Mouse (Mus musculus) urinary bladder, postnatal 36 days (tissue): ENCODE data around the gene Sec14l2.

Experiments
- DNase-seq, 2 experiments: peaks; one replicate each; pipeline ENCODE4 v3.0.0; 2022; ENCODE audit warnings: low spot score in 2 of 2, mixed read lengths in 1 of 2

The Sec14l2 gene

DNA sequence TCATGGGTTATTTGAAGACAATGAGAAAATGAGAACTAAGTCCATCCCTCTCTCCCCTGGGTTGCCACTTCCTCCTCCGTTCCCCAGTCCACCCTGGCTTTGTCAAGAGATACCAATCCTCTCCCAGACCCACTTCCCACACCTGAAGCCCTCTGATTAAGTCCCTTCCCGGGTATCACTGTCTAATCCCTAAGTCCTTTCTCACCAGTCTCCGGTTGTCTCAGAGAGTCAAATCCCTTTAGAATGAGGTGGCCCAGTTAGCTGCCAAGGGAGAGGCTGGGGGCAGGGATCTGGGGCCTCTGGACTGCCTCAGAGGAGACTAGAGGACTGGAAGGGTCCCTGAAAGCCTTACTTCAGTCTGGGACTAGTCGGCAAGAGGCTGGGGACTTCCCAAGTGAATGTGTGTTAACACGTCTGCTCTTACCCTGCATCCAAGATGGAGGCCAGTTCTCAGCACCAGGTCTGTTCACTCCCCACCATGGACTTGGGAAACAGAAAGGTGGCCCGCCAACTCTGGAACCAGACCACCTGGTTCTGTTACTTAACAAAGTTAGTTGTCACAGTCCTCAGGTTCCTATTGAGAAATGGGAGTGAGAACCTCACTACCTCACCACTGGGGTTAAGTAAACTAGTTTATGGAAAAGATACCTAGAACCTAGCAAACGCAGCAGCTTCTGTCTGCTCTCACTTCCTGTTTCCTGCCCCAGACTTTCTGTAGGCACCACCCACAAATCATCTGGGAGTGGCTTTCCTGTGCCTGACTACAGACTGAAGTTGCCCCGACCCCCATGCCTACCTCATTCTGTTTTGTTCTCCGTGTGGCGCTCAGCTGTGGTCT lies at the start of gene Sec14l2:
TSS of gene Sec14l2 (minus strand) at position 674 of the 838 bp plus-strand sequence.
- DNase-seq = no peak

DNA sequence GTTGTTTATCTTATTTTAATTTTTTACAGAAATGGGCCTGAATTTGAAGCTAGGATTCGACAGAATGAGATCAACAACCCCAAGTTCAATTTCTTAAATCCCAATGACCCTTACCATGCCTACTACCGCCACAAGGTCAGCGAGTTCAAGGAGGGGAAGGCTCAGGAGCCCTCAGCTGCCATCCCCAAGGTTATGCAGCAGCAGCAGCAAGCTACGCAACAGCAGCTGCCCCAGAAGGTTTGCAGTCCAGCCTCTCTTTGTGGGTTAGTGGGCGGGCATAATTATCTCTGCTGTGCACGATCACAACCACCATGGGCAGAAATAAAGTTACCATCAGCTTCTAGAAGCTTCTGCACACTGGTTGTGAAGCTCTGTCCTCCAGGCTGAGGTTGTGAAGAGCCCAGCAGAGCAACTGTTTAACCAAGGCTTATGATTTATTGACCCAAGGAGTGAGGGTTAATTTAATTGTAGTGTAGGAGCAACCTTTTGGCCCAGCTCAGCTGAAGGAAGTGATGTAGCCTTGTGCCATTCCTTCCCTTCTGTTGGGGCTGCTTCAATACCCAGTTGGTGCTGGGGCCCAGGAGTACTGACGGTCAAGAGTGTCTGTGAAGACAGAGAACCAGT lies 43.4 kb upstream of the Sec14l2 start:
- no peak for DNase-seq

DNA sequence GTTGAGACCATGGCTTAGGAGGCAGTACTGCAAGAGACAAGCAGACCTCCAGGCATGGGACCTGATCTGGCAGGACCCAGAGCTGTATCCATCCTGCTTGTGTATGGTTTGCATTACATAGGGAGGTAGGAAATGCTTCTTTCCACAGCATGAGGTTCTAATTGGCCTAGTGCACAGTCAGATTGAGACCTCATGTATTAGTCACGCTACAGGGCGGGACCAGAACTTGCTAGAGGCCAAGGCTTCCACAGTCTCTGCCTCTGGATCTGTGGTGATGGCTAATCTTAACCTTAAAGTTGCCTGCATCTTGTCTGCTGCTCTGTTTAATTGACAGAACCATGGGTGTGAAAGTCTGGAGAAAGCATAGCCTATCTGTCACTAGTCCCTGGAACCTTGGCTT lies 41.5 kb upstream of the Sec14l2 start:
- no peak for DNase-seq

DNA sequence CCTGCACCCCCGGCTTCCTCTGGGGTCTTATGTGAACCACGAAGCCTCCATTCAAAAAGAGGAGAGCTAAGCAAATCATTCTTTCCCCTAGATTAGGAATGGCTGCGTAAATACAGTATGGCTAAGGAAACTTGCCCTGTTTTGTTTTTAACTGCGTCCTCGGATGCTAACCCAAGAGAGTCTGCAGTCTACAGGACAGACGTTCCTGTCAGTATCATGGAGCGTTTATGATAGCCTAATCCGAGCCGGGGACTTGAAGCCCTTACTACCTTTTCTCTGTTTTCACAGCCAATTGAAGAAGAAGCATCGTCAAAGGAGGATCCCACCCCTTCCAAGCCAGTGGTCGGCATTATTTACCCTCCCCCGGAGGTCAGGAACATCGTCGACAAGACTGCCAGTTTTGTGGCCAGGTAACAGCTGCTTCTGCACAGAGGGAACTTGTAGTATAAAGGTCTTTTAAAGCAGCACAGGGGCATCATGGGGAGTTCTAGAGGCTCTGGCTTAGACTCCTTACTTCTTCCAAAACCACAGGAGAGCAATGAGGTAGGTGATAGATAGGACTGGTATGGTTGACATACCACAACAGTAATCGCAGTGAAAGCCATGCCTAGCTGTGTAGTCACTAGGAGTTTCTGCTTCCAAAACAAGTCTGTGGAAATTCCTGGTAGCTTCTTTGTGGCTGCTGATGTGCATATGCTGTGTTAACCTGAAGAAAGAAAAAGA lies 37.7 kb upstream of the Sec14l2 start:
- no peak for DNase-seq

DNA sequence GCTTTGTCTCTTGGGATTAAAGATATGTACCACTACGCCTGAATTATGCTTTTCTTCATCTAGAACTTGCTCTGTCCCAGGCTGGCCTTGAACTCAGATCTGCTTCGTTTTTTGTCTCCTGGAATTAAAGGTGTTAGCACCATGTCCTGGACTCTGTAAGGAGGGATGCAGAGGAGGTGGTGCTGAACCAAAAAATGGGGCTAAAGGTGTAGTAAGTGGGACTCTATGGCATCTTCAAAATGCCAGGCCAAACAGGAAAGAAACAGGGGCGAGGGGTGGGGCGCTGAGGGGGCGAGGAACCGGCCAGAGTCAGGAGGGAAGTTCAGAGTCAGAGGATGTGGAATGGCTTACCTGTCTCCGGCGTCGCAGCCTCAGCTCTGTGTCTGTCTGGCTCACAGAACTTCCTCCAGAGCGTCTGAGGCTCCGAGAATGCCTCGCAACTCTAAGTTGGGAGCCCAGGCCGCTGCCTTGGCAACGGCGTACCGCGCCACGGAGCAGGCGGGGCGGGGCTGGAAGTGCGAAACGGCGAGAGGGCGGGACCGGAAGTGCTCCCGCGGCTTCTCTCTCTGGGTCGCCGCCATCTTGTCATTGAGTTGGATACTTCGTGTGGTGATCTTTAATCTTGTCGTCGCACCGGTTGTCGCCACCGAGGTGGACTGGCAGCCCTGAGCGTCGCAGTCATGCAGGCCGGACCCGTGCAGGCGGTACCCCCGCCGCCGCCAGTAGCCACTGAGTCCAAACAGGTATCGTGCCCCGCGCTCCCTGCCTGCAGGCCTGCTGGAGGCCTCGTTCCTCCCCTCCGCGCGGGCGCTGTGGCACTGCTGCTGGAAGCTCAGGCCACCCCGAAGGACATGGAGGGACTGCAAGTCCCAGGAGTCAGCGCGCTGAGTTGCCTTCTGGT lies 36.8 kb upstream of the Sec14l2 start, which contains the start of the genes Ccdc157 and Sf3a1:
TSS of gene Ccdc157 (minus strand) at position 486 of the 901 bp plus-strand sequence.
TSS of gene Sf3a1 (plus strand) at position 543 of the 901 bp plus-strand sequence.
- peak; percentile 89 to 93 for DNase-seq

DNA sequence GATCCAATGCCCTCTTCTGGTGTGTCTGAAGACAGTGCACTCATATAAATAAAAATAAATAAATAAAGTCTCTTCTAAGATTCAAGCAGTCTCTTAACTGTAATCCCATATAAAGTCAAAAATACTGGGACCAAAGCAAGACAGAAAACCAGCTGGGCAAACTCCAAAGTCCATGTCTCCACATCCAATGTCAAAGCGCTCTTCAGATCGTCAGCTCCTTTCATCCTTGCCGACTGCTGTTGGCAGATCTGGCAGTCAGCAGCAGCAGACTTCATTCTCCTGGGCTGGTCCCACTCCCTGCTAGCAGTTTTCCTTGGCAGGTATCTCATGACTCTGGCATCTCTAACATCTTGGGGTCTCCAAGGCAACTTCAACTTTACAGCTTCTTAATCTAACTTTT lies 35.5 kb upstream of the Sec14l2 start:
- DNase-seq = no peak

DNA sequence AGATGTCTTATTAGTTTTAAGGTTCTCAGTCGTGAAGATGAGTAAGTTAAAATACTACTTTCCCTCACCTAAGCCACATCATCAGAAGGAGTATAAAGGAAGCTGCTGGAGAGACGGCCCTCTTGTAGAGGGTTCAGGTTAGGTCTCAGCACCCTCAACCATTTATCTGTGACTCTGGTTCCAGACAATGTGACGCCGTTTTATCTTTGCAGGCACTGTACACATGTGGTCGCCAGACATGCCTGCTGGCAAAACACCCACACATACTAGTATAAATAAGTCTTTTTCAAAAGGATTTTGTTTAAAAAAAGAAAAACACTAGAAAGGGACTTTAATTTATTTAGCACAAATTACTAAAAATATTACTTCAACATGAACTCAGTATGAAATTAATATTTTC lies 32.4 kb upstream of the Sec14l2 start:
- no peak for DNase-seq

DNA sequence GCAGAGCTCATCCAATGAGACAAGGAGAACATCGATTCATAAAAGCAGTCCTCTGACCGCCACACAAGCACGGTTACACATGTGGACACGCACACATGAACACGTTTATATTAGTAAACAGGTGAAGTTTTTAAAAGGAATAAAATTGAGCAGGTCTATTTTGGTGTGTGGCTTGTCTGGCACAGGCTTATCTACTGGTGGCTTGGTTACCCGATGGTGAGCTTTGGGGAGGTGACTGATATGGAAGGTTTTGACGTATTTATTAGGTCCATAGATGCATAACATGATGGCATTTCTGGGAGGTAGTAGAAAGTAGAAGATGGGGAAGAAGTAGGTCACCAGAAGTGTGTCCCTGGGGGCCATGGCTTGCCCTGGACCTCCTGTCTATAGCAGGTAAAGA lies 30.5 kb upstream of the Sec14l2 start:
- DNase-seq = no peak

DNA sequence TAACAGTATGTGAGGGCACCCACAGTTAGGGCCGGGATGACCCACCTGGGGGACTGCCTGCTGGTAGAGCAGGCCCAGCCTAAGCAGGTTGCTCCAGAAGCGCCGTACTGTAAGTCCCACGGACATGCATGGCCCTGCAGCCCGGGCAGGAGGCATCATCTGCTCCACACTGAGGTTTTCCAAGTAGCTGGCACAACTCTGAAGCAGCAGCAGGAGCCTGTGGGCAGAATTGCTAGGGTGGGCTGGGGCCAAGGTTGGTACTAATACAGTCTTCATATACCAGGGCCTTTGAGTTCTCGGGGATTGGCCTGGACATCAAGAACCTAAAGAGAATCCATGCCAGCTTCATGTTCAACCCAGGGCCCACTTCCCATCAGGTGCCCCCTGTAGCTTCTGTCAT lies 26.7 kb upstream of the Sec14l2 start:
- no peak for DNase-seq

DNA sequence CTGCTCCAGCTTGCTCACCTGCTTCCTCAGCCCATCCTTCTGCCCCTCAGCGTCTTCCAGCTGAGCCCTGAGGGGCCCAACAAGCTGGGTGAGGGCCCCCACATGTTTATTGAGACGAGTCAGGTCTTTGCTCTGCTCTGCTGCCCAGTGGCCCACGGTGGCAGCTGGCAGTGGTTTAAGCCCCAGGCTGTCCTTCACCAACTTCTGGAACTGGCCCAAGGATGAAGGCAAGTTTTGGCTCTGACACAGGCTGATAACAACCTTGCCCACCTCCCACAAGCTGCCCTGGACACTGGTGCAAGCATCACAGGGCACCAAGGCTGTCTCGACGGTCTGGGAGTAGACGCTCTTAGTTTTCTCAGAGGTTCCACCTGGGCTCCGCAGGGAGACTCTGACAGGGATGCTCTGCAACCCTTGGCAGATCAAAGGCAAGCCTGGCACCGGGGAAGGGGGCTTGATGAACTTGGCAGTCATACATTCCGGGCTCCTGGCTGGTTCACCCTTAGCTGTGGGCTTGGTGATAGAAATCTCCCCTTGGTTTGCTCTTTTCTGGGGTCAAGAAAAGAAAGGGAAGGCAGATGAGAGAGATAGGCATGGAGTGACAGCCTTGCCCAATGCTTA lies 25.4 kb upstream of the Sec14l2 start:
- no peak for DNase-seq

DNA sequence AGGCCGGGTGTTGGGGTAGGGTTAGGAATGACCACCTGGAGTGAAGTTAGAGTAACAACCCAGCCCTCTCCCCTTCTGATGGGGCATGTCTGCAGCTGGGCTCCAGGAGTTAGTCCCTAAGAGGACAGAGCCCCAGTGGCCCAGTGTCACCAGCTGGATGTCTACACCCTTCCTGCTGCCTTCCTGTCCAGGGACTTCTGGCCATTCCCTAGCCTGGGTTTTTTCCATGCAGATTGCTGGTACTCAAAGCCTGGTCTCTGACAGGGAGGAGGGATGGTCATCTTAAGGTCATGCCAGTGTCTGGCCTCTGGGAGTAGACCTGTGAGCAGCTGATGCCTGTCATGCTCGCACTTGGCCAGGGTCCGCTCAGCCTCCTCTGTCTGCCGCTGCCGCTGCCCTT lies 24.9 kb upstream of the Sec14l2 start:
- no peak for DNase-seq

DNA sequence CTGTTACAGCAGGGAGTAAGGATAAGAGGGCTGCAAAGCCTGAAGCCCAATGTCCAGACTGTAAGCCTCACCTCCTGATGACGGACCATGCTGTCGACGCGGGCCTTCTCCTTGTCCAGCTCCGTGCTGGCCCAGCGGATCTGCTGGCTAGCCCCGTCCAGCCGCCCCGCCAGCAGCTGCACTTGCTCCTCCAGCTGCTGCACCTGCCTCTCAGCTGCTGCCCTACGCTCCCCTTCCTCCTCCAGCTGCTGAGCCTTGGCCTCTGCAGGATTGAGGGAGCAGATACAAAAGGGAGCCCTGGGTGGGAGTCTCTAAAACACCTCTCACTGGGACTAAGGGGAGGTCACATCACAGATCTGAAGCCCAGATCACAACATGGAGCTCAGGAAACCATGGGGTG lies 23.9 kb upstream of the Sec14l2 start:
- no peak for DNase-seq

DNA sequence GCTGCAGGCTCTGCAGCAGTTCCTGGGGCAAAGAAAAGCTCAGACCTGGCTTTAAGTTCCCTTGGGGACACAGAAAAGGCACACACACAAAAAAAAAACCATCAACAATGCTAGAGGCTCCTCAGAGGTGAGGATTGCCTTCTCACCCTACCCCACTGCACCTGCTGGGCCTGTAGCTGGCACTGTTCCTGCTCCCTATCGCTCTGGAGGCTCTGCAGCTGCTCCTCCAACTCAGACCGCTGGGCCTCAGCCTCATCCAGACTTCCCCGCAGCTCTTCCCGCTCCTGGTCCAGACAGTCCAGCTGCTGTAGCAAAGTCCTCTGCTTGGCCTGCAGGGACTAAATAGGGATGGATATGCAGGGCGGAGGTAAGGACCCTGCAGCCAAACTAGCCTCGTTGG lies 23.2 kb upstream of the Sec14l2 start:
- no peak for DNase-seq

DNA sequence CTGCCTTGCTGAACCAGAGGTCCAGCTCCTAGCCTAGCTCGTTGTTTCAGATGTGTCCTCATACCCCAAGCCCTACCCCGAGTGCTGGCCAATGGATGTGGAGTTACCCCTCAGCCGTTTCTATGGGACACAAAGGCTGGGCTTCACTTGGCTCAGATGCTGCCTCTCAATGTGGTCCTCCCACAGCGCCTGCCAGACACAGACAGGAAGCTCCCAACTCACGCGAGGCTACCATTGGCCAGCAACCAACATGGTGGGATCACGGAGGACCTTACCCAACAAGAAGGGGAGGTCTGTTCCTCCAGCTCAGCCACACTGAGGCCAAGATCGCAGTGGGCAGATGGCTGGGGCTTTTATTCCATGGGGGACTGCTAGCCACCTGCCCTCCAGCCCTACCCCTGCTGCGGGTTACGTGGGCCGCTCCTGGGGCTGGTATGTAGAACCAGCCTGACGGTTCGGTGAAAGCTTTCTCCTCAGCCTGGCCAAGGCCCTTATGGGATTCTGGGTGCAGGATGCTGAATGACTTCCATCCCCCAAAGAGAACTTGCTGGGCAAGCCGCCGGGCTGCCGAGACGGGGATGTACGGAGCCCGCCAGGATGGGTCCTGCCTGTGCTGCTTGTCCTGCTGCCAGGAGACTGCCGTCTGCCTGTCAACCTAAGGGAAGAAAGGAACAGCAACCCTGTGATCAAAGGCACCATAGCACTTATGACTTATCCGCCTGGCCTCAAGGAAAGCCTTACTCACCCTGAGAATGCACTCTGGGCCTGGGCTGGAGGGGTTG lies 20.3 kb upstream of the Sec14l2 start:
- DNase-seq = no peak

DNA sequence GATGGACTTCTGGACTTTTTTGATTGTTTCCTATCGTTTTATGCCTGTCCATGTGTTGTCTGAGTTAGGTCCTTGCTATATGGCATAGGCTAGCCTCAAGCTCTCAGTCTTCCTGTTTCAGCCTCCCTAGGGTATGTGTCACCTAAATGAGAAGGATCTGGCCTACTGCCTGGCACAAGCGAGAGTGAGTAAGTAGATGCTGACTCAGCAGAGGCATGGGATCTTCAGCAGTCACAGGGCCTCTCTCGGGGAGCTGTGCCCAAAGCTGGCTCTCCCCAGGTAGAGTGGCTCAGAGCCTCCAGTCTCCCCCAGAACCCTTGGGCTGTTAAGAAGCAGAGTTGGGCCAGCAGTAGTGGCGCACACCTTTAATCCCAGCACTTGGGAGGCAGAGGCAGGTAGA lies 19.1 kb upstream of the Sec14l2 start:
- DNase-seq = no peak

DNA sequence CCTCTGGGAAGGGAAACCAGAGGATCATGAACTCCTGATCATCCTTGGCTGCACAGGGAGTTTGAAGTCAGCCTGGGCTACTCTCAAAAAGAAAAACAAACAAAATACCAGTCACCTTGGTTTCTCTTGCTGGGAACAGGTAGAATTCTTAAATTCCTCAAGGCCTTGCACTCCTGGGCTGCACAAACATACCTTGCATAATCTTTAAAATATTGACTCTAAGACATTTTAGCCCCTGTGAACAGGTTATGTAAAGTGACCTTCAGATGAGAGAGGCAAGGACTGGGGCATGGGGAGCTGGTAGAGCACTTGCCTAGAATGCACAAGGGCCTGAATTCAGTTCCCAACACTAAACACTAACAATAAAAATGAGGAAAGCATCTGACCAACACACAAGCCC lies 18.3 kb upstream of the Sec14l2 start:
- no peak for DNase-seq

DNA sequence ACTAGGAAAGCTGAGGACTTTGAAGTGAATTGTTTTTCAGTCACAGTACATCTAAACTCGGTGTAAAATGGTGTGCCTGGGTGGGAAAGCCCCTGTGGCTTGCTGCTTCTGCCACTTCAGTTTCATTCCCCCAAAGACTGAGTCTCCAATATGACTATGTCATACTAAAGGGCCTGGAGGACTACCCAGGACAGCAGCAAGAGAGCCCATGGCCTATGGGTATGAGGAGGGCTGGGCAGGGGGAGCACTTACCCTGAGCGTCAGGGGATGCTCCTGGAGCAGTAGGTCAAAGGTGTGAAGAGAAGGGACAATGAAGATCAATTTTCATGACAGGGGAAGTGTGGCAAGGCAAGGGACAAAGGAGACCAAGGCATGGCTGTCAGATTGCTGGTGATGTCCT lies 15.7 kb upstream of the Sec14l2 start:
- no peak for DNase-seq

DNA sequence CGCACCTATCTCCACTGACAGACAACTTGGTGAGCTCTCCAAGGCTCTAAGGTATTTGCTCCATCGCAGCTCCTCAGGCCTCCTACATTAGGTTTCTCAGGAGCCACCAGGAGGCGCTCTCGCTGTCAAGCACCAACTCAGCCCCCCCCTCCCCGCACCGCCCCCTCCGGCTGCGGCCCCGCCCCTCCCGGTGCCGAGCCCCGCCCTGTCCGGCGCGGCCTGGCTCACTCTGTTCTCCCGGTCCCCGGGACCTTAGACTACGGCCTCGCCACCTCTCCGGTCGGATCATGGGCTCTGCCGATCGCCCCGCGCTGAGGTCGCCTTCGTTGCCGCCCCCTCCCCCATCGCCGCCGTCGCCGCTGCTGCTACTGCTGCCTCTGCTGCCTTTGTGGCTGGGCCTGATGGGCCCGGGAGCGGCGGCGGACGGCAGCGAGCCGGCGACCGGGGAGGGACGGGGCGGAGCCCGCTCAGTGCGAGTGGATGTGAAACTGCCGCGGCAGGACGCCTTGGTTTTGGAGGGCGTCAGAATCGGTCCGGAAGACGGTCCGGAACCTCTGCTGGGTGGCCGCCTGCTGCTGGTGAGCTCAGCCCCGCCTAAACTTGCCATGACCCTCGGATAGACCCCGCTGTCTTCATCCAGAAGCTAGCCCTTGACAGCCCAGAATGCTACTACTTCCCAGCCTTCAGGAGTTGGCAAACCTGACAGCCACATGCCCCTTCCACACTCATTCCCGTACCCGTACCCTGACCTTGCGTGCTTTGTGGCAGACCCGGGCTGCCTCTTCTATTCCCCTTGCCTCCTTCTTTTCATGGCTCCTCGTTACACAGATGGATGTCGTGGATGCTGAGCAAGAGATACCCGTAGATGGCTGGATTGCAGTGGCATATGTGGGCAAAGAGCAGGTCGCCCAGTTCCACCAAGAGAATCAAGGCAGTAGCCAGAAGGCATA lies 12.0 kb upstream of the Sec14l2 start, which contains the start of gene Rnf215:
TSS of gene Rnf215 (plus strand) at position 217 of the 950 bp plus-strand sequence.
- peak; percentile 81 to 86 for DNase-seq

DNA sequence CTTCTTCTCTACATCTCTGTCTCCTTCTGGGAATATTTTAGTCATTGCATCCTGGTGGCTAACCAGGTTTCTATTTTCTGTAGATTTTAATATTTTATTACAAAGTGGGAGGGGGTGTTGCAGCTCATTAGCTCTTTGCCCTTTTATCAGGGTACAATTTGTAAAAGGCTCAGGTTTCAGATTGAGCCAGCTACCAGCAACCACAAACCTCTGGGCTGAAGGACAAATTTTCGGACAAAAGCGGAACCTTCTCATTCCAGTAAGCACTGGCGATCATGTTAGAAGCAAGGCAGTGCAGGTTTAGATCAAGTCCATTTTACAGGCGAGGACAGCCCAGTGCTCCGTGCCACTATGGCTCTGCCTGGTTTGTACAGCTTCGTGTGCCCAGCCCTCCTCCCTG lies 11.2 kb upstream of the Sec14l2 start:
- no peak for DNase-seq
